Mouse (Mus musculus): Measurements from ENCODE around the gene Rab11fip5.

Gene Rab11fip5

DNA sequence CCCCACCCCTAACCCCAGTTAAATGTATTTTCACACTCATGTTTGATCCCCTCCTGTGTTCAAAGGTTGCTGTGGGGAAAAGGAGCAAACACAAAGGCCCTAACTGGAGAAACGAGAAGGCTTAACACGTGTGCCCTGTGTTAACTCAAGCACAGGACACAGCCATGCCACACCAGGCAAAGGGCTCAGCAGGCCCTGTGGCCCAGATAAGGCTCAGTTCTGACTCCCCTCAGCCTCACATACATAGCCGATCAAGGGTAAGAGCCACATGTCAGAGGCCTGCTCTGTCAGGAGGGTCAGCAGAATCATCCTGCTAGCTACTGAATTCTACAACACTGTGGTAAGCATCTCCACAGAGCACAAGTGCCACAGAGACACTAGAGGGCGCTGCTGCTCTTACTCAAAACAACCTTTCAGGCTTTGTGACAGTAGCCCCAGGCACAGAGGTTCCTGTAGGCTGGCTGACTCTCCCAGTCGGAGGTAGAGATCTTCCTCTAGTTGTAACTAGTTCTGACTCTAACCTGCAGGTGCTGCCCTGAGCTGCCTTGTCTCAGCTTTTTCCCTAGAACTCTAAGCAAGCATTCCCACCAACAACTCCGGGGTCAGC is 28.3 kb downstream of the Rab11fip5 start:
- peak; percentile 87 for DNase-seq

DNA sequence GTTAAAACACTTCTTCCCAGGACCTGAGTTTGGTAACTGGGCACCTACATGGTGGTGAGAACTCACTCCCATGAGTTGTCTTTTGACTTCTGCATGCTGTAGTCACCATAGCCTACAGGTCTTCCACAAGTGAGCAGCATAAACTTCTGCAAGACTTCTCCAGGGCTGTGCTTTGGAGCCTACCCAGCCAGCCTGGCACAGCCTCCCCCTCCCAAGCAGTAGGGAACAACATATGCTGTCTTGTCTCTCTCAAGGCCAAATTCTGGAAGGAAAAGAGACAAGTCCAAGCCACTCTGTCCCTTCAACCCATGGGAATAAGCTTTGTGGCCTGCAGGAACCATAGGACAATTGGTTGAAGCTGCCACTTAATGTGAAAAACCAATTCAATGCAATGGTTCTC is 29.5 kb downstream of the Rab11fip5 start:
- no peak for DNase-seq

GRCm38 (mm10) chr6:85343027-85343426 is 31.4 kb downstream of the Rab11fip5 start:
- DNase-seq: no peak

GRCm38 (mm10) chr6:85341814-85342501 is 32.5 kb downstream of the Rab11fip5 start:
- no peak for DNase-seq

GRCm38 (mm10) chr6:85340184-85340583 is 34.2 kb downstream of the Rab11fip5 start:
- no peak for DNase-seq

- peak; percentile 70 for DNase-seq
Measured at GRCm38 (mm10) chr6:85339273-85339901, 35.0 kb downstream of the Rab11fip5 start.

DNA sequence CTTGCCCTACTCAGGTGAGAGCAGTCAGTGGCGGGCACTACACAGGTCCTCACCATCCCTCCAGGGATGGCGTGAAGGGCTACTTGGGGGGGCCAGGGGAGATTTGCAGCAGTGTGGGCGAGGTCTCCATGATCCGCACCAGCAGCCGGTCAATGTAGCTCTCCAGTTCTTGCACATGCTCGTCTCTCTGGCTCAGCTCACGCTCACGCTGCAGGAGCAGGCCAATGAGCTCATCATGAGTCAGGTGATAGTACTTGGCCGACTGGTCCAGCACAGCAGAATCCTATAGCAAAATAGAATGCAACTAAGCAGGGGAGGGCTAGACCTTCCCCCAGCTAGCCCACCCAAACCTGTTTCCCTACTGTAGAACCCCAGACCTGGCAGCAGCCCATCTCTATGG is 37.5 kb downstream of the Rab11fip5 start:
- DNase-seq: no peak

GRCm38 (mm10) chr6:85335352-85335751 is 39.1 kb downstream of the Rab11fip5 start:
- no peak for DNase-seq

GRCm38 (mm10) chr6:85334851-85335250 is 39.6 kb downstream of the Rab11fip5 start:
- no peak for DNase-seq

DNA sequence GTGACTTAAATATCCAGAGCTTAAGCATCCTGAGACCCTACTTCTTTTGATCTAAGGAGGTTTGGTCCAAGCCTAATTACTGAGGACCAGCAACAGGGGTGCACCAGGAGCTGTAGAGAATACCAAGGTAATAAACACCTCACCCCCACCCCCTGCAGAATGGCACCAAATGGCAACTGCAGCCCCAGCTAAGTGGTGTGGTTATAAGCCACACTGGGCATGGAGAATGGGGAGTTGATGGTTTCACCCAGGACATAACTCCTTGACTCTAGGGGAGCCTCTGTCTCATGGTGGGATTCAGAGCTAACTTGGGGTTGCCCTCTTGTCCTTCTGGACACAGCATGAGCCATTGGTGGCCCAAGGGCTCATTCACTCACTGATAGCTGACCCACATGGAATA is 40.2 kb downstream of the Rab11fip5 start:
- no peak for DNase-seq

DNA sequence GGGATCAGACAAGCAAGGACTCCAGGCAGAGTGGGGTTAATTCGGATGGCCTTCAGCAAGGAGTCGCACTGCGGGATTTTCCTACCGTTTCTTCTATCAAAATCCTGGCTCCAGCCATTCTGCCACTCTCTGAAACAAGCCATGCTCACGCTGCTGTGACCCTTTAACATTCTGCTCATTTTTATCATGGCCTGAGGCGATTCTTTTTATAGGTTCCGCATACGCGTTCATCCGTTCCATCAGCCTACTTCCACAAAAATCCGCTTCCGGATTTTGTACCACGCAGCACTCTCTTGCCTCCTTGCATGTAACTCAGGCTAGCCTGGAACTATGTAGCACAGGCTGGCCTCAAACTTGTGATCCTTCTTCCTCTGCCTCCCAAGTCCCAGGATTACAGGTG is 40.7 kb downstream of the Rab11fip5 start:
- no peak for DNase-seq

DNA sequence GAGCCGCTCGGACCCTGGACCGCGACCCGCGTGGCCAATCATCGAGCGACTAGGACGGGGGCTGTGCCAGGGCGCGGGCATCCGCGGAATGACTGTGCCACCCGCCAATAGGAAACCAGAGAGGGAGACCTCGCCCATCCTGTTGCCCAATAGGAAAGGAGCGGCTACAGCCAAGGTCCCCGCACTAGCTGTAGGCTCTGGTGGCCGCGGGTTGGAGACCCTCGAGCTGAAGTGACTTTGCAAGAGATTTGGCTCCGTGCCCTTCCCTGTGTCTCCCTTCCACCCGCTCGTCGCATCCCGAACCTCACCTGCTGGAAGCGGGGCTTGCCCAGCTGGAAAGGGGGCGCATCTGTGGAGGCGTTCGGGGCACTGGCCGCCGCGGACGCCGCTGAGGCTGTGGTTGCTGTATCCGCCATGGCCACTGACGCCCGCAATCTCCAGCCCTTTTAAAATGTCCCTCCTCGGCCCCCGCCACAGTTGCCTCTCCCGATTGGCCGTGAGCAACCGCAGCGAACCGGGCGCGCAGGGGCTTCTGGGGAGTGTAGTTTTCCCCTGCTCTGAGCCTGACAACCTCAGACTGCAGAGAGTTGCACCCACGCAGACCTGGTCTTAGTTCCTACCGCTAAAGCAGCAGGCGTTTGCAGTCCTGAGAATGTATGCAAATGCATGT is 41.3 kb downstream of the Rab11fip5 start, which contains the start of gene Sfxn5:
Sfxn5 (minus strand) TSS at position 423 of the 670 bp plus-strand sequence.
- DNase-seq: peak; percentile 96

GRCm38 (mm10) chr6:85332351-85332999 is 42.0 kb downstream of the Rab11fip5 start:
- DNase-seq: no peak

GRCm38 (mm10) chr6:85331736-85332135 is 42.7 kb downstream of the Rab11fip5 start:
- no peak for DNase-seq

DNA sequence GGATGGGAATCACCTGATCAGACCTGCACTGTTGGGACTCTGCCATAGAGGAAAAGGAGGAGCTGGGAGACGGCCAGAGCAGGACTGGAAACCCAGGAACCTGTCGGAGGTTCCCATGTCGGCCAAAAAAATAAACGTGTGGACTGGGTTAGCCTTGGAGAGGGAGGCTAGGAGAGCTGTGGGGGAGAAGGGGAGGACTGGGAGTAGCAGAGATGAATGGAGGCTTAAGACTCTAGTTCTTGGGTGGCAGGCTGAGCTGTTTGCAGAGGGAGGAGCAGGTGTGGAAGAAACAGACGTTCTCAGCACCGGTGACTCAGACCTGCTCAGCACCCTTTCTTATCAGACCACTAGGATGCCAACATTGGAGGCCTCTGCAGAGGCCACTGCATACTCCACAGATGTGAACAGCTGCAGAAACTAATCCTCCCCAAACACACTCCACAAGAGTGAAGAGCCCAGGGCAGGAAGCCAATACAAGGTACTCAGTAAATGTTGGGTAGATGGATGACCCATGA is 43.2 kb downstream of the Rab11fip5 start:
- peak; percentile 71 for DNase-seq

GRCm38 (mm10) chr6:85329666-85330185 is 44.7 kb downstream of the Rab11fip5 start:
- no peak for DNase-seq

DNA sequence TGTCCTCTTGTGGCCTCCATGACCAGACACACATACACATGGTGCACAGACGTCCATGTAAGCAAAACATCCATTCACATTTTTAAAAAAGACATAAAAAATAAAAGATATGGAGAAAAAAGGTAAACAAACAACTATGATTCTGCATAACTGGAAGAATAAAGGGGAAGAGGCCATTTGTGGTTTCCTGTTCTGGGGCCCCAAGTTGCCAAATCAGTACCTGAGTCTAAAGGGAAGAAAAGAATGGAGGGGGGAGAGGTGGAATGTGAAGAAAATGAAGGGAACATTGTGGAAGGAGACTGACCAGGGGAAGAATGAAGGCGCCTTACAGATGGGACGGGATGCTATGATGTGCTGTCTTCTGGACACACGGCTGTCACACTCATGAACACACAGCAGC is 47.9 kb downstream of the Rab11fip5 start:
- no peak for DNase-seq

DNA sequence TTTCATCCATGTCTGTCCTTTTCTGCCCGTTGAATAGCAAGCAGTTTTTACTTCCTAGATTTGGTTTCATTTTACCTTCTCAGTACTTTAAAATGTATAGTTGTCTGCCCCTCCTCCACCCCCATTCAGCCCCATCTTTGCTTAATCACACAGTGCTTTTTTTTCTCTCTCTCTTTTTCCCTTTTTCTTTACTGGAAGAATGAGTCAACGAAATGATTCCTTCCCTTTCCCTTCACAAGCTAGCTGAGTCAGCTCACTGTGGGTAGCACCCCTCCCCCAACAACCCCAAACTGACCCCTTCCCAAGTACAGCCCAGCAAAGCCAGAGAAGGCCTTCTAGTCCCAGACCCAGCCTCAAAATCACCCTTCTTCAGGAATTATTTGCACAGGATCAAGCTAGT is 49.3 kb downstream of the Rab11fip5 start:
- no peak for DNase-seq

GRCm38 (mm10) chr6:85320445-85320866 is 54.0 kb downstream of the Rab11fip5 start:
- no peak for DNase-seq

GRCm38 (mm10) chr6:85316211-85316610 is 58.2 kb downstream of the Rab11fip5 start:
- DNase-seq: no peak

GRCm38 (mm10) chr6:85314064-85314798 is 60.2 kb downstream of the Rab11fip5 start:
- DNase-seq: no peak

DNA sequence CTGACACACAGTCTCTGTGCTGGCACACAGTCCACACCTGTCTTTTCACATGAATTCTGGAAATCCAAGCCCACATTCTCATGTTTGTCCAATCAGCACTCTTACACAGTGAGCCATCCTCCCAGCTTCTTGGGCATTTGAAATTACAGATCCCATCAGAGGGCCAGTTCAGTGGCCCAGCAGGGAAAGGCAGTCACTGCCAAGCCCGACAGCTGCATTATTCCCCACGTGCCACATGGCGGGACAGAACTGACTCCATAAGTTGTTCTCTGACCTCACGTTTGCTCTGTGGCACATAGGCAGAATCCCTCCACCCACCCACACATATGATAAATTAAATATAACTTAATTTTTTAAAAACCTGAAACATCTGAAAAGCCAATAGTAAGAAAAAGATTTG is 66.5 kb downstream of the Rab11fip5 start:
- DNase-seq: no peak

All from kidney, adult 11 months (tissue).